Mouse (Mus musculus): Measurements from ENCODE around the gene Phf14.

Phf14 gene

GRCm38 (mm10) chr6:12020156-12020555 is 112.5 kb downstream of the Phf14 start:
- no peak for DNase-seq (ENCODE audit: low read depth in 2 of 2, low spot score in 2 of 2)

GRCm38 (mm10) chr6:12020738-12021137 is 113.1 kb downstream of the Phf14 start:
- no peak for DNase-seq (ENCODE audit: low read depth in 2 of 2, low spot score in 2 of 2)

GRCm38 (mm10) chr6:12021480-12021879 is 113.9 kb downstream of the Phf14 start:
- DNase-seq (ENCODE audit: low read depth in 2 of 2, low spot score in 2 of 2), result no peak

- no peak for DNase-seq (ENCODE audit: low read depth in 2 of 2, low spot score in 2 of 2)
Observed at GRCm38 (mm10) chr6:12023395-12023794, 115.8 kb downstream of the Phf14 start.

- no peak for DNase-seq (ENCODE audit: low read depth in 2 of 2, low spot score in 2 of 2)
Observed at GRCm38 (mm10) chr6:12026804-12027537, 119.4 kb downstream of the Phf14 start.

GRCm38 (mm10) chr6:12034561-12034960 is 127.0 kb downstream of the Phf14 start:
- DNase-seq (ENCODE audit: low read depth in 2 of 2, low spot score in 2 of 2), result no peak

- DNase-seq (ENCODE audit: low read depth in 2 of 2, low spot score in 2 of 2), result peak; percentile 73 to 84
Observed at GRCm38 (mm10) chr6:12038268-12038667, 130.7 kb downstream of the Phf14 start.

GRCm38 (mm10) chr6:12052884-12053283 is 145.3 kb downstream of the Phf14 start:
- DNase-seq (ENCODE audit: low read depth in 2 of 2, low spot score in 2 of 2), result no peak

GRCm38 (mm10) chr6:12054149-12054548 is 146.5 kb downstream of the Phf14 start:
- no peak for DNase-seq (ENCODE audit: low read depth in 2 of 2, low spot score in 2 of 2)

- DNase-seq (ENCODE audit: low read depth in 2 of 2, low spot score in 2 of 2), result no peak
Observed at GRCm38 (mm10) chr6:12058717-12059116, 151.1 kb downstream of the Phf14 start.

GRCm38 (mm10) chr6:12059971-12060370 is 152.4 kb downstream of the Phf14 start:
- no peak for DNase-seq (ENCODE audit: low read depth in 2 of 2, low spot score in 2 of 2)

- DNase-seq (ENCODE audit: low read depth in 2 of 2, low spot score in 2 of 2), result no peak
Observed at GRCm38 (mm10) chr6:12060452-12061140, 153.0 kb downstream of the Phf14 start.

GRCm38 (mm10) chr6:12067956-12068355 is 160.3 kb downstream of the Phf14 start:
- DNase-seq (ENCODE audit: low read depth in 2 of 2, low spot score in 2 of 2), result no peak

GRCm38 (mm10) chr6:12069357-12069756 is 161.7 kb downstream of the Phf14 start:
- DNase-seq (ENCODE audit: low read depth in 2 of 2, low spot score in 2 of 2), result no peak

GRCm38 (mm10) chr6:12074599-12074998 is 167.0 kb downstream of the Phf14 start:
- no peak for DNase-seq (ENCODE audit: low read depth in 2 of 2, low spot score in 2 of 2)

GRCm38 (mm10) chr6:12077338-12077737 is 169.7 kb downstream of the Phf14 start:
- DNase-seq (ENCODE audit: low read depth in 2 of 2, low spot score in 2 of 2), result no peak

GRCm38 (mm10) chr6:12077880-12078618 is 170.4 kb downstream of the Phf14 start:
- DNase-seq (ENCODE audit: low read depth in 2 of 2, low spot score in 2 of 2), result no peak

- DNase-seq (ENCODE audit: low read depth in 2 of 2, low spot score in 2 of 2), result no peak
Observed at GRCm38 (mm10) chr6:12079260-12079659, 171.7 kb downstream of the Phf14 start.

GRCm38 (mm10) chr6:12080423-12080822 is 172.8 kb downstream of the Phf14 start:
- DNase-seq (ENCODE audit: low read depth in 2 of 2, low spot score in 2 of 2), result no peak

- DNase-seq (ENCODE audit: low read depth in 2 of 2, low spot score in 2 of 2), result peak in 1 of 2 experiments; percentile 2
Observed at GRCm38 (mm10) chr6:12081722-12082121, 174.1 kb downstream of the Phf14 start.

GRCm38 (mm10) chr6:12082125-12082524 is 174.5 kb downstream of the Phf14 start:
- DNase-seq (ENCODE audit: low read depth in 2 of 2, low spot score in 2 of 2), result no peak
